Mouse (Mus musculus) C2C12 (cell line): Measurements from ENCODE around the gene Plxna4. TPM values are rescaled to one million over a fixed set of nuclear protein-coding genes. Genes with fewer than 3 reads are reported as not detected.
"Not testable (repeated sequence)": the region's sequence is repeated elsewhere in the genome, so short reads cannot be mapped to it uniquely, and the experiment has no call there.

Experiments
- H3K27me3 ChIP-seq: one replicate; pipeline ENCODE4 v1.6.1; 2011; ENCODE audit not compliant: control insufficient read depth, insufficient read depth, insufficient read length
- H3K36me3 ChIP-seq: one replicate; pipeline ENCODE4 v1.6.1; 2011; ENCODE audit not compliant: control insufficient read depth, insufficient read depth
- H3K4me3 ChIP-seq: one replicate; pipeline ENCODE4 v1.5.1; 2011; ENCODE audit warnings: mild to moderate bottlenecking, control low read depth; ENCODE audit not compliant: poor library complexity, insufficient read depth, severe bottlenecking
- H3K79me2 ChIP-seq: one replicate; pipeline ENCODE4 v1.6.1; 2011; ENCODE audit not compliant: control insufficient read depth, insufficient read depth
- H3K79me3 ChIP-seq: one replicate; pipeline ENCODE4 v1.6.1; 2011; ENCODE audit warnings: low read depth, control low read depth
- H3ac ChIP-seq: one replicate; pipeline ENCODE3; 2011; ENCODE audit warnings: low read depth; ENCODE audit not compliant: control insufficient read depth, insufficient read length
- CEBPB ChIP-seq: IDR thresholded peaks from one replicate; pipeline ENCODE4 v1.6.1; 2011; ENCODE audit warnings: low read depth, mild to moderate bottlenecking, control low read depth, moderate library complexity
- CTCF ChIP-seq: IDR thresholded peaks from one replicate; pipeline ENCODE4 v1.5.1; 2011; ENCODE audit not compliant: control insufficient read depth, insufficient read depth, insufficient read length
- FOSL1 ChIP-seq: IDR thresholded peaks from one replicate; pipeline ENCODE4 v1.8.0; 2011; ENCODE audit warnings: mild to moderate bottlenecking, low read length; ENCODE audit not compliant: poor library complexity, insufficient read depth, severe bottlenecking
- MAX ChIP-seq: IDR thresholded peaks from one replicate; pipeline ENCODE4 v1.6.1; 2011; ENCODE audit warnings: mild to moderate bottlenecking, control low read depth
- MYOD1 ChIP-seq: IDR thresholded peaks from one replicate; pipeline ENCODE4 v1.6.1; 2011; ENCODE audit warnings: low read depth; ENCODE audit not compliant: control insufficient read depth, insufficient read length
- MYOG ChIP-seq: IDR thresholded peaks from one replicate; pipeline ENCODE4 v1.6.1; 2011; ENCODE audit not compliant: control insufficient read depth, insufficient read length; ENCODE audit errors: extremely low read depth
- USF1 ChIP-seq: IDR thresholded peaks from one replicate; pipeline ENCODE4 v1.6.1; 2011; ENCODE audit warnings: low read depth, mild to moderate bottlenecking, control low read depth, moderate library complexity
- polyA plus RNA-seq: library from polyadenylated mRNA; unstranded; fragments of >200 nt; fragmentation: generic; extraction: Trizol; gene quantifications from one replicate; pipeline ENCODE4 v1.2.1, GENCODE M21; 2012; ENCODE audit warnings: missing spikeins

The Plxna4 gene
- polyA plus RNA-seq, 1 experiment = 0.19 TPM

GRCm38 (mm10) chr6:32504963-32505362, 83.0 kb downstream of the Plxna4 start:
- Histone ChIP-seq H3K27me3 (peaks cover 3% of the 10 kb centered on the region), H3K4me3 (no peak overlapping the region), H3K36me3 (no peaks in the 10 kb centered on the region), H3K79me3 (no peaks in the 10 kb centered on the region), H3ac (no peak overlapping the region), H3K79me2 (no peaks in the 10 kb centered on the region)
- no peak for TF ChIP-seq CEBPB
- TF ChIP-seq MYOG = no peak
- no peak for TF ChIP-seq FOSL1
- no peak for TF ChIP-seq MAX
- no peak for TF ChIP-seq USF1
- no peak for TF ChIP-seq CTCF
- TF ChIP-seq MYOD1 = no peak

- not testable (repeated sequence) for H3K79me3 ChIP-seq, H3K27me3 ChIP-seq, H3K36me3 ChIP-seq, H3ac ChIP-seq, H3K4me3 ChIP-seq, H3K79me2 ChIP-seq
Observed at GRCm38 (mm10) chr6:32501186-32501585, 86.8 kb downstream of the Plxna4 start.

GRCm38 (mm10) chr6:32498106-32498505, 89.9 kb downstream of the Plxna4 start:
- H3K27me3 ChIP-seq = no peaks in the 10 kb centered on the region
- no peaks in the 10 kb centered on the region for H3K79me3 ChIP-seq
- no peaks in the 10 kb centered on the region for H3K36me3 ChIP-seq
- H3K79me2 ChIP-seq = no peaks in the 10 kb centered on the region
- TF ChIP-seq CEBPB (no peak), USF1 (no peak), MYOD1 (no peak), FOSL1 (no peak), MAX (no peak), CTCF (no peak), MYOG (no peak)
- no peak overlapping the region for H3ac ChIP-seq
- H3K4me3 ChIP-seq = no peak overlapping the region

GRCm38 (mm10) chr6:32496109-32496508, 91.9 kb downstream of the Plxna4 start:
- H3K27me3 ChIP-seq = no peaks in the 10 kb centered on the region
- no peaks in the 10 kb centered on the region for H3K36me3 ChIP-seq
- no peak overlapping the region for H3K4me3 ChIP-seq
- H3ac ChIP-seq = no peak overlapping the region
- TF ChIP-seq FOSL1 (no peak), CTCF (no peak), MYOD1 (no peak), MYOG (no peak), MAX (no peak), CEBPB (no peak), USF1 (no peak)
- H3K79me3 ChIP-seq = no peaks in the 10 kb centered on the region
- H3K79me2 ChIP-seq = no peaks in the 10 kb centered on the region

- Histone ChIP-seq H3K27me3 (no peaks in the 10 kb centered on the region), H3ac (no peak overlapping the region), H3K4me3 (no peak overlapping the region), H3K36me3 (no peaks in the 10 kb centered on the region), H3K79me3 (no peaks in the 10 kb centered on the region), H3K79me2 (no peaks in the 10 kb centered on the region)
- TF ChIP-seq CTCF = no peak
- TF ChIP-seq MYOG = no peak
- TF ChIP-seq MYOD1 = no peak
- TF ChIP-seq FOSL1 = no peak
- no peak for TF ChIP-seq USF1
- TF ChIP-seq CEBPB = no peak
- TF ChIP-seq MAX = no peak
Observed at GRCm38 (mm10) chr6:32495532-32495931, 92.5 kb downstream of the Plxna4 start.

GRCm38 (mm10) chr6:32493557-32493956, 94.4 kb downstream of the Plxna4 start:
- Histone ChIP-seq H3K27me3 (no peaks in the 10 kb centered on the region), H3K79me3 (no peaks in the 10 kb centered on the region), H3K36me3 (no peaks in the 10 kb centered on the region), H3K4me3 (no peak overlapping the region), H3ac (no peak overlapping the region), H3K79me2 (no peaks in the 10 kb centered on the region)
- TF ChIP-seq MYOD1 = no peak
- TF ChIP-seq CTCF = no peak
- TF ChIP-seq MYOG = no peak
- no peak for TF ChIP-seq CEBPB
